Mouse (Mus musculus): ENCODE results near the gene Dcaf17.

- no peak for TF ChIP-seq CTCF (IDR thresholded peaks at IDR 0.05; ENCODE audit: low read depth)
- TF ChIP-seq EP300 (IDR thresholded peaks at IDR 0.05; ENCODE audit: low read depth): no peak
These were observed 34.5 kb upstream of the Dcaf17 start for GRCm38 (mm10) chr2:71020674-71021073.

Measured in liver, embryonic 14.5 days (tissue).